Mouse (Mus musculus): ENCODE results near the gene Brd2.

Brd2 gene

DNA sequence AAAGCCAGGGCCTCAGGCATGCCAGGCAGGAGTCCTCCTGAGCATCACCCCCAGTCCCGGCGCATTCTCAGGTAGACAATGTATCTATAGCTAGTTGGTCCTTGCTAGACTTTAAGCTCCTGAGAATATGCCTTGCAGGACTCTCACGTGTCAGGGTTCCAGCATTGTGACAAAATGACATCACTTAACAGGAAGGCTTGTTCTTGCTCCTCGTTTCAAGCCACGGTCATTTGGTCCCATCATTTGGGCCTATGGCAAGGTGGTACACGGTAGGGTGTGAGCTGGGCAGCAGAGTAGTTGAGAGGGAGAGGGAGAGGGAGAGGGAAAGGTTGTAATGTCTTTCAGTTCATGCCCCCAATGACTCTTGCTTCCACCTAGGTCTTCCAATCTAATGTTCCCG is 9.5 kb upstream of the Brd2 start:
- DNase-seq (ENCODE audit: low read depth, low spot score) = no peak

DNA sequence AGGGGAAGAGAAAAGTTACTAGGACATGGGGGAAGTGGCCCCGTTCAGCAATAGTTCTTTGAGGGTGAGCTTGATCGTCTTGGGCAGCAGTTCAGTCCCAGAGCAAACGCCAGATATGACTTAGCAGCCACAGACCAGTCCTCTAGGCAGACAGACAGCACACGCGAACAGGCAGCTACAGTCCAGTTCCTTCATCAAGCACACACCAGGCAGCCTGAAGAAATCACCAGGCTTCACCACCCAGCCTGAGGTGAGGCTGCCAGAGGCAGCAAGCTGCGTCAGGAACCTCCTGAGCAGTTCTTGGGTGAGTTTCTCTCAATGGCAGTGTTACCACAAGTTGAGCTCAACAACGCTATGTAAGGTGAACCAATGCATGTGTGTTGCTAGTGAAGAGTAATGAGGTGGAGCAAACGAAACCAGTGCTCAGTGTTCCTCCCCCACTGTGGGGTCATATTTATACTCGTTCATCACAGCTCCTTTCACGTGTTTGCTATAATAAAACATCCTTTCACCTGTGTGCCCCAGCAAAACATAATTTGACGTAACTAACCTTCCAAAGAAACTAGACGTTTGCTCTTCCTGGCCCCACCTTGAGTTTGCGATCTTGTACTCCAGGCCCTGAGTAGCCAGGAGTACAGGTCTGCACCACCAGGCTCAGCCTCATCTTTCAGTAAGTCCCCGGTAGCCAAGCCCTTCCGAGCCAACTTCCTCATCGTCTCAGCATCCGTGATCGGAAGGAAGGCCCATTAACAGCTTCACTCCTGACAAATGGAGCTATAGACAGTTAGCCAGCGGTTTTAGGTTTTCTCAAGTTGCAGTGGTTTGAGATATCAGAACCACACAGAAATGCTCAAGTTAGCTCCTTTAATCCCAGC is 7.9 kb upstream of the Brd2 start:
- DNase-seq (ENCODE audit: low read depth, low spot score) = no peak

DNA sequence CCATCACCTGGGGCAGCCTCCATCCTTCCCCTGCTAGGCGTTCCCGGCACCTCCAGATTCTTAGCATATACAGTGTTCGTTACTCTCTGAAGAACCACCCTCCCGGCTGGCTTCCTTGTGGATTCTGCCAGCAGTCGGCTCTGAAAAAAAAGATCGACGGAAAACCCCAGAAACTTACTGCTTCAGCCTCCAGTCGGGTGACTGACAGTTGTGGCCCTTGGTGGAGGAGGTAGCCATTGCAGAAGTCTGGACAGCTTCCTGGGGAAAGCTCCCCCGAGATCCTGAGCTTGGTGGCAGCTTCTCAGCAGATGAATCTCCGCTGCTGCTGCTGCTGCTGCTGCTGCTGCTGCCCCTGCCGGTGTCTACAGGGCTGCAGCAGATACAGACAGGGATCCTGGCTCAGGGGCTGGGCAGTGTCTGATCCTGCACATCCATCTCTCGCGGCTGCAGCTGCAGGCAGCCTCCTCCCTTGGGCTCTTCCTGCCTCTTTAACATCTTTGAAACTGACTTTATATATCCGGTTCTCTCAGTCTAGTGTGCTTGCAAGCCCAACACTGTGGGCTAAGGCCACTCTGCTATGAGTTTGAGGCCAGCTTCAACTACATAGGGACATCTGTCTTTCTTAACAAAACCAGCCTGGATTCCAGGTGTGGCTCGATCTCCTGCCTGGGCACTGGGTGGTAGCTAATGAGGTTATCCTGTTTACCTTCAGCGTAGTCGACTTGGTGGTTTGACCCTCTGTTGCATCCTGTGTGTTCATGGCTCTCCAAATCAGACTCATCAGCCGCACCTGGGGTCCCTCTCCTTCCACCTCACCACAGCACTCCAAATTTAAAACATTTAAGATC is 6.7 kb upstream of the Brd2 start:
- DNase-seq (ENCODE audit: low read depth, low spot score) = no peak

DNA sequence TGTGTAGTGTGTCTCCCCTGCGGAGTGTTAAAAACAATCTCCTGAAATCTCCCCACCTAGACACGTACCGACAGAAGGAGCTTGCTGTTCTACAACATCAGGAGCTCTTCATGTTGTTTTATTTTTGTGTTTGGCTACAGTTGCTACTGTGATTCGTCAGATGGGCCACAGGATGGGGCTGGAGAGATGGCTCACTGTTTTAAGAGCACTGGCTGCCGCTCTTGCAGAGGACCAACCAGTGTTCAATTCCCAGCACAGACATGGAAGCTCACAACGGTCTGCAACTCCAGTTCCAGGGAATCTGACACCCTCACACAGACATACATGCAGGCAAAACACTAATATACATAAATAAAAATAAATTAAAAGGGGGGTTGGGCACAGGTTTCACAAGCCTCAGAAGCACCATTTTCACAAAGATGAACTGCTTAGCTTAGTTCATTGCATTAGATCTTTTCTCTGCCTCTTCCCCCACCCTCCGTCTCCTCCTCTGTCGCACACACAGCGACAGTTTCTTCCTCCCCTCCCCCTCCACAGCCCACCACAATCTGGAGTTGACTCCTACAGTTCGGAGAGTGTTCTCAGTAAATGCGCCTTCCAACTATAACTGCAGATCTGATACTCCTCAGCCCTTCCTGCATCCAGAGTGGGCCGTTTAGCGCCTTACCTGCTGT is 6.0 kb upstream of the Brd2 start:
- DNase-seq (ENCODE audit: low read depth, low spot score) = peak; percentile 52

DNA sequence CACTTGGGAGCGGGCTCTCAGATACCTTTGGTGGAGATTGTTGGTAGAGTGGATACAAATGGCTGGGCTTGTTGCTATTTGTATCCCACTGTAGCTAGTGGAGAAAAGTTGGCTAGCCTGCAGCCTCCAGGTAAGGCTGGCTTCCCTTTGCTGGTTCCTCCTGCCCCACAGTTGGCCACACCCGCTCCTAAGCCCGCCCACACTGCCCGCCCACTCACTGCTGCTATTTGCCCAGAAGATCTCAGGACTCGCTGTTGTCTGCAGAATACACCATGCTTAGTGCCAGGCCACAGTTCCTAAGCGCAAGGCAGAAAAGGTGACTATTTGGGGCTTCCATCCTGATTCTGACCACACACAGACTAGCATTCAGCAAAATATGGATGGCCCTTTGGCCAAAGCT is 5.0 kb upstream of the Brd2 start:
- peak; percentile 68 for DNase-seq (ENCODE audit: low read depth, low spot score)

DNA sequence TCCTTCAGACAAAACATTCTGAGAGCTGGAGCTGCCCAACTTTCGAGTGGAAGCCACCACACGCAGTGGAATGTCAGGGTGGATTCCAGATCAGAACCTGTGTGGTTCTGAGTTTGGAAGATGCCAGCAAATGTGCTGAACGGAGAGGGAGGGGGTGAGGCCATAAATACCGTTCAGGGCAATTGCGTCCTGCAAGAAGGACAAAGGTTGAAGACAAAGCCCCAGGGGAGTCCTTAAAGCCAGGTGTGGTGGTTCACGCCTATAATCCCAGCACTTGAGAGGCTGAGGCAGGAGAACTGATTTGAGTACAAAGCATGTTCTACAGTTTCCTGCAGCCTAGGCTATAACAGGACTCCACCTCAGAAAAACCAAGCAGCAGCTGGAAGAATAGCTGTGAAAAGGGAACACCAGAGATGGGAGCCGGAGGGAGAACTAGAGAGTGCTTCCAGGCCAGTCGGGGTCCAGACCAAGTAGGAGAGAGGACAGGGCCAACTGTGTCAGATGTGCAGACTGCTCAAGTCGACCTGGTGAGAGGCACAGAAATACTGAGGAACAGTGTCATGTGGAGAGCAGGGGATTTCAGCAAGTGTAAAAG is 4.5 kb upstream of the Brd2 start:
- peak; percentile 60 for DNase-seq (ENCODE audit: low read depth, low spot score)

DNA sequence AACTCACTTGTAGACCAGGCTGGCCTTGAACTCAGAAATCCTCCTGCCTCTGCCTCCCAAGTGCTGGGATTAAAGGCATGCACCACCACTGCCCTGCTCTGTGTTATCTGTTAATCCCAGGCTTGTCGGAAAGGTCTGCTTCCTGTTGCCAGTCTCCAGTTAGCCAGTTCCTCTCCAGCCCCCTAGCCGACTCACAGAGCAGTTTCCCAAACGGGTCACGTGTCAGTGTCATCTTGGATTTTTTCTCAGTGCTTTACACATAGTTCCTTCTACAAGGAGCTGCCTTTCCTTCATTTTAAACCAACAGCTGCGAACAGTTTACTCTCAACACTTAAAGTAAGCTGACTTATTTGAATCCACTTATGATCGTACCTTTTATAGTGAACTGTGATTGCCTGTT is 2.2 kb upstream of the Brd2 start:
- DNase-seq (ENCODE audit: low read depth, low spot score) = peak; percentile 37

DNA sequence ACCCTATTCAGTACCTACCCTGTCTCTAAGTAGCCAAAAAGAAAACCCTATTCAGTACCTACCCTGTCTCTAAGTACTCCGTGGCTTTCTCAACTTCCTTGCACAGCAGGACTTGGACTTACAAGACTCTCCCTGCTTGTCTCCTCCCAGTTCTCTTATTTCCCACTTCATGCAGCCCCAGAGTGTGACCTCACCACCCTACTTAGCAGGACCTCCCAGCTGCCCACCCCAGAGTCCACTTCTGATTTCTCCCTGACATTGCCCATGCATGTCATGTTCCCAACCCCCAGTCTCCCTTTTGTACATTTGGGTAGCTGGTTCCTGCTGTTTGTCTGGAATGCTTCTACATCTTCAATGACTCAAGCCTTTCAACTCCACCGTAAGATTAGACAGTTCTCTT is 1.1 kb upstream of the Brd2 start:
- DNase-seq (ENCODE audit: low read depth, low spot score) = peak; percentile 86

DNA sequence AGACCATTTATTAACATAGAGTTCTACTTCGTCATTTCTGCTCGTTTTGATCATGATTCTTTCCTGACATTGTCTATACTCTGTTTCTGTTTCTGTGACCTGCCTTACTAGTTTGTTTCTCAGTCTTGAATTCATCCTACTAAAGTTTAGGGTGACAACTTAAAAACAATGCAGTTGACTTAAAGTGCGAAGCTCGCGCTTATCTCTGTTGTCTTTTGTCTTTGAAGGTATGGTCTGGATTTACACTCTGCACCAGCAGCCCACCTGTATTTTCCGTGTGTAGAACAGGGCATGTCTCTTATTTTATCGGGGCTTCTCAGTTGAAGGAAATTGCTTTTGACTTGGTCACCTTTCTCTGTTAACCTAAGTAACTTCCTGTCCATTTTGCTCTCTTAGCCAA is 677 bp upstream of the Brd2 start:
- no peak for DNase-seq (ENCODE audit: low read depth, low spot score)

DNA sequence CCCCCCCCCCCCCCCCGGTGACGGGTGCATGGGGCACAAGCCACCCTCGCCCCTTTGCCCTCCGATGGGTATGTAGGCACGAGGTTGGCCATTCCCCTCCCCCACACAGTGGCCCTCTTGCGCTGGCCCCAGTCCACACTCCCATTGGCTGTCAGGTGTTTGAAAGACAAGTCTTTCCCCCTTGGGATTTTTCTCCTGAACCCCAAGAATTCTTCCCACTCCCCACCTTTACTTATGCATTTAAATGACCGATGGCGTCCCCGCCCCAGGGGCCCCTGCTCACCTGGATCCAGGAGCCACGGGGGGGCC is 601 bp downstream of the Brd2 start:
- DNase-seq (ENCODE audit: low read depth, low spot score) = no peak

DNA sequence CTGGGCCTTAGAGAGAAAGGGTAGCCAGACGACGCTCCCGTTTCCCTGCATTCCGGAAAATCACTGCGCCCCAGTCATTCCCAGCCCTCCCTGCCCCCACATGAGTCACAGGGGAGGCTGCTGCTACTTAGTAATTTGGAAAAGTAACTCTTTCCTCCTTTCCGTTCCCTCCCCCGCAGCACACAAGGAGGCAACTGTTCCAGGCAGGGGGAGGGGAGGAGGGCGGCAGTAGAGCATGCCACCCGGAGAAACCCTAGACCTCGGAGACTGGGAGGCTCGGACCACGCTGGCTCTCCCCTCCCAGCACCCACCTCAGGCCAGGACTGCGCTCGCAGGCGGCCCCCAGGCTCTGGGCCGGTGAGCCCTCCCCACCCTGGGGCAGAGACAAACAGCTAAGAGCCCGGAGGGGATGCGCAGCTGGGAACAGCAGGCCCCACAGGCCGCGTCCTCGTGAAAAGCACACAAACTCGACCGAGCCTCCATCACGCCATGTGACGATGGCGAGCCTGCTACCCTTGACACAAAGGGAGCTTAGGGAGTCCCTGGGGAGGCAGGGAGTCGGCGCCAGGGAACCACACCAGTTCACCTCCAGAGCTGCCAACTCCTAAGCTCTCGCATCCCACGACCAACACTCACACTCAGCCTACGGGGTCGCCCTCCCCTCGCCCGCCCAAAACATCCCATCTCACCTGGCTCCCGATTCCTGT is 1.1 kb downstream of the Brd2 start:
- peak; percentile 91 for DNase-seq (ENCODE audit: low read depth, low spot score)

DNA sequence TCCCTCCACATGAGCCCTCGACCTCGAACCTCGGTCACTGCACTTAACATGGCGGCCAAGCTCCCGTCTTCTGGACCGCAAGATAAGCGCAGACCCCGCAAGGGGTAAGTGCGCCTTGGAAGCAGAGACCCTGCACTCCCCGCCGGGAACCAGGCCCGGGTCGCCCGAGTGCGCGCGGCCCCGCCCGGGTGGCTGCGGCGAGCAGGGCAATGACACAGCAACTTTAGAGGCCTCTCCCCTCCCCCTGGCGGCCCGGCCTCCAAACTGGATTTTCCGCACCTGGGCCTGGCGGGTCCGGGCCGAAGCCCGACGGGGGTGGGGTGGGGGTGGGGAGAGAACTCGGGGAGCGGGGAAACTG is 1.6 kb downstream of the Brd2 start:
- no peak for DNase-seq (ENCODE audit: low read depth, low spot score)

DNA sequence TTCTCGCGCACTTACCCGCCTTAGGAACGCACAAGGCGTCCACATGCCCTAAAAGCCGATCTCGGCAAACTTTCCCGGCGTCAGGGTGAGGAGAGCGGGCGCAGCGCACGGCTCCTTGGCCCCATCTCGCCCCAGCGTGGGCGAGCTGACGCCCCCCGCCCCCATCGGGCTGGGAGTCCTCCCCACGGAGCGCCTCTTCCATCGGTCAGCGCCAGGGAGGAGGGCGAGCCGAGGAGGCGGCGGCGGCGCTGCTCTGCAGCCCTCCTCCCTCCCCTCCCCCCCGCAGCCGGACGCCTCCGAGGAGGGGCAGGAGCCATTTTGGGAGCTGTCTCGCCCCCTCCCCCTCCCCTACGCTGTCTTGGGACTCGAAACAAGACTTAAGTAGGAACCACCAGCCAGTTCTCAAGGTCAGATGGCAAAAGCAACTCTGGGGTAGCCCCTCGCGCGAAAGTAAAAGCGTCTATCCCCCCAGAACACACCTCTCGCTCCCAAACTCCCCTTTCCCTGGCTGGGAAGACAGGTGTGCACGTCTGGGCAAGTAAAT is 2.2 kb downstream of the Brd2 start:
- peak; percentile 88 for DNase-seq (ENCODE audit: low read depth, low spot score)

DNA sequence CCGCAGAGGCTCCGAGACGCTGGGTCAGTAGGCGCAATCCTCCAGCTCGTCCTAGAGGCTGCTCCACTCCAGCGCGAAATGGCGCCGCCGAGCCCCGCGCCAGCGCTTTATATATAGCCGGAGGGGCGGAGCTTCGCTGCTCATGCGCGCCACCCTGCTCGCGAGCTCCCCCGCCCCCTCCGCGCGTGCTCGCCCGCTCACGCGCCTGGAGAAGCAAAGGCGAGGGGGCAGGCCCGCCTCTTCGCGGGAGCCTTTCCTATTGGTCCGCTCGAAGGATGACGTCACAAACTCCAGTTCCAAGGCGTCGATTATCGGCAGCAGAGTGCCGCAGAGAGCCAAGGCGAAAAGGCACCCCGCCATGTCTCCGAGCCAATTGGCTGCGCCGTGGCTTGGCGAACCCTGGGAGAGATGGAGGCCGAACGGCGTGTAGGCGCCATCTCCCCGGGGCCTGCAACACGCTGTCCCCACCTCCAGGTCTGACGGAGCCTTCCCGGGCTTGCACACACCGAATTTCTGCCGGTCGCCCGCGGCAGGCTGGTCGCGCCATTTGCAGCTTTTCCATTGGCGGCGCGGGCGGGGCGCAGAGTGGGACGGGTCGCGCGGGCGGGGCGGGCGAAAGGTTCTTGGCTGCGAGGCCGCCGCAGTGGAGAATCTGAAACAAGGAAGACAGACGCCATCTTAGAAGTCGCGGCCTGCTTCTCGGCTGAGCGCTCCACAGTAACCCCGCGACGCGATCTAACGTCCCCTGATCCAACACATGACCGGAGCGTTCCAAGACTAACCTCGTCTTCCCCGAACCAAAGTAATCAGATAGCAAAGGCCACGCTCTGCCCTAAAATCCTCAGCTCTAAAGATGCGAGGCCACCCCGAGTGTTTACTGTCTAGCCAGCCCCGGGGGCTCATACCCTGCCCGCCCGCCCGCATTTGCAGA is 2.9 kb downstream of the Brd2 start, which contains the start of gene H2-DMa:
Gene H2-DMa, plus strand, starts transcription at position 293 of the 931 bp plus-strand sequence.
- peak; percentile 98 for DNase-seq (ENCODE audit: low read depth, low spot score)

DNA sequence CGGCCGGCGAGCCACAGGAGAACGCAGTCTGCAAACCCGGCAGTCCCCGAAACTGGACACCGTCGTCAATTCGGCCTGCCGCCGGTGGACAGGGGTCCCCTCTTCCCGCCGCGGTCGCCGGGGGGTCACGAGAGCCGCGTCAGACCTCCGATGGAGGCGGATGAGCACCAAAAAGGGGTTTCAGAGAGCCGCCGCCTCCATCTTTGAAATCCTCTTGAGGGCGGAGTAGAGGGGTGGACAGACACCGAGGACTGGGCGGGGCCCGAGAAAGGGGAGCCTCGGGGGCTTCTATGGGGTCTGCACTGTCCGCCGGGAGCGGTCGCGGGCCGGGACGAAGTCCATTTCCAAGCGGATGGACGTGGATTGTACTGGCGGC is 3.6 kb downstream of the Brd2 start:
- no peak for DNase-seq (ENCODE audit: low read depth, low spot score)

DNA sequence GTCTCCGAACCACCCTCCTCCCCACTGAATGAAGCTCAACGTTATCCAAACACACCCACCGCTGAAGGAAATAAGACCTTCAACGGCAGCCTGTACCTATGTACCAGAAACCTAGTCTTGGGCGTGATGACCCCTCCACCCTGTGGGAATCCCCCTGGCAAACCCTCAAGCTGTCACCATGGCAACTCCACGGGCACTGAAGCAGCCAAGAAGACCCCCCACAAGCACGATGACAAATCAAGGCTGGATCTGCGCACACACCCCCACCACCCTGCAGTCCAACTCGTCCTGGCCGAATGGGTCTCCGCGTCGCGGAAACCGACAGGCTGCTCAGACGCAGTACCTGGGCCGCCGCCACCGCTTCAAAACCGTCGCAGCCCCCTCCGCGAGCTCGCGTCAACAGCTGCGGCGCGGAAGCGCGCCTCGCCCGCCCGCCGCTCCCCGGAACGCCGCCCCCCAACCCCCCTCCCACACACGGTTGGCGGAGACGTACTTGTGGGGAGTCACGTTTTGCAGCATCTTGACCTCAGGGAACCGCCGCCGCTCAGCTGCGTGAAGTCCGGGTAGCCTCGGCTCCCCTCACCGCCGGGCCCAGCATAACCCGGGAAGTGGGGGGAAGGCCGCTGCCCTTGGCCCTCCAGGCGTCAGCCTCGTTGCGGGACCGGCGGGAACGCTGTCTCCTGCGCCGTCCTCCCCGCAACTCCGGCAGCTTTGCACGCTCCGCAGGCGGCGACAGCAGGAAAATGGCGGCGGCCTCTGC is 4.1 kb downstream of the Brd2 start:
- peak; percentile 77 for DNase-seq (ENCODE audit: low read depth, low spot score)

DNA sequence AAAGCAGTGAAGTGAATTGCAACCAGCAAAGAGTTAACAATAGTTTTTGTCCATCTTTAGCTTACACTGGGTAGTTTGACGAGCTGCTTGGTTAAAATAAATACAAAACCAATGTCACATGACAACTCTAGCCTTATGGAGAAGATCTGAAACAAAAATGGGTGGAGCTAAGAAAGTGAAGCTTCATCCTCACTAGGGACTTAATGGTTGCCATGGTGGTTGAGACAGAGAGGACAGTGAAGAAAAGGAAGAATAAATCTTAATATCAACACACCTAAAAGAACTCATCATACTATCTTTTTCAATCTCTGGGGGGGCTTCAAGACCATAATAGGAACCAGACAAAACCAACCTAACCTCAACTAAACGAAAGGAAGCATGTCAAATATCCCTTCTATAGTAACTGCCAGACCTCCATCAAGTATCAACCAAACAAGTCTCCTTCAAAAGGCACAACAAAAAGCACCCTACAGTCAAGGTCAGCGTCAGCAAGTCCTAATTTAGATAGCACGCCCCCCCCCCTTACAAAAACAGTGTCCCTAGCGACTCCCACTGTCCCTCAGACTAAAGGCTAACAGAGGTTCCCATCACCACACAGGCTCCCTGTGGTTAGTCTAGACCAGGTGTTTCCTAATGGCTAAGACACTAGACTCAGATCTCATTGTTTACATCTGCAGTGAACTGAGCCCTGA is 4.9 kb downstream of the Brd2 start:
- DNase-seq (ENCODE audit: low read depth, low spot score) = peak; percentile 72

DNA sequence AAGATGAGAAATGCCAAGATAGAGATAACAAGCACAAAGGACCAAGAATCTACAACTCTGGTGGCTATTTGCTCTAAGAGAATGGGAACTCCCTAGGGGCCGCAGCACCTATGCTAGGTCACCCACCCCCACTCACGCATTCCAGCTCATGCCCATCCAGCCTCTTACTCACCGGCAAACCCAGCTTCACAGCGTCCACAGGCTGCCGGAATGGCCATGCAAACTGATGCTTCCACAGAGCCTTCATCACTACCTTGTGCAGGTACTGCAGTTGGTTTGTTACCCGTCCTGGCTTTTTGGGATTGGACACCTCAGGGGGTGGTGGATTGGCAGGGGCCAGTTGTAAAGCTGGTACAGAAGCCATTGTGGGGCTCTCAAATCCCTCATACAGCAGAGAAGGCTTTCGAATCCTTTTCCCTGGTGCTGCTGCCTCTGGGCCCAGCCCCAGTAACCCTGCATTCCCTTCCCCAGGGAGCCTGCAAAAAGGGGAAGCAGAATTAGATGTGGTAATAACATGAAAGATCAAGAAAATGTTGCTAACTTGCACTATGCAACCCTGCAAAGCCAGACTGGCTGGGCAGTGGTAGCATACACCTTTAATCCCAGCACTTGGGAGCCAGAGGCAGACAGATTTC is 5.6 kb downstream of the Brd2 start:
- no peak for DNase-seq (ENCODE audit: low read depth, low spot score)

Data from R1 (cell line).